Mouse (Mus musculus) hindbrain, postnatal 0 days (tissue): ENCODE results near the gene Apoa1. TPM values are rescaled to one million over a fixed set of nuclear protein-coding genes. Genes with fewer than 3 reads are reported as not detected.

Experiments
- ATAC-seq: fragments of 200-750 bp; cut with Nextera tagmentation; 2 replicates; pipeline ENCODE4 v1.8.0; 2017; ENCODE audit warnings: mild to moderate bottlenecking, moderate TSS enrichment, moderate library complexity
- DNase-seq: peaks from one replicate; pipeline ENCODE4 v3.0.0-alpha.2; 2015; ENCODE audit warnings: low spot score
- H3K27ac ChIP-seq: fragments of 300-500 bp; sonication (generic); 2 replicates; pipeline ENCODE4 v1.5.1; 2014; ENCODE audit warnings: mild to moderate bottlenecking
- H3K27me3 ChIP-seq: fragments of 300-500 bp; sonication (generic); 2 replicates; pipeline ENCODE4 v1.6.1; 2014; ENCODE audit warnings: low read length, mixed read lengths; ENCODE audit not compliant: insufficient read depth
- H3K36me3 ChIP-seq: fragments of 300-500 bp; sonication (generic); 2 replicates; pipeline ENCODE4 v1.6.1; 2014; ENCODE audit warnings: low read length, mixed read lengths; ENCODE audit not compliant: insufficient read depth
- H3K4me1 ChIP-seq: fragments of 300-500 bp; sonication (generic); 2 replicates; pipeline ENCODE4 v1.6.1; 2014; ENCODE audit warnings: antibody characterized with exemption, low read length, mixed read lengths; ENCODE audit not compliant: insufficient read depth
- H3K4me2 ChIP-seq: fragments of 300-500 bp; sonication (generic); 2 replicates; pipeline ENCODE4 v1.6.1; 2014; ENCODE audit warnings: low read depth, mild to moderate bottlenecking, low read length, moderate library complexity, mixed read lengths
- H3K4me3 ChIP-seq: fragments of 300-500 bp; sonication (generic); 2 replicates; pipeline ENCODE4 v1.5.1; 2014; ENCODE audit warnings: low read length
- H3K9ac ChIP-seq: fragments of 300-500 bp; sonication (generic); replicated peaks from 2 replicates; pipeline ENCODE4 v1.6.1; 2014; ENCODE audit warnings: mild to moderate bottlenecking, low read length, moderate library complexity, mixed read lengths
- H3K9me3 ChIP-seq: fragments of 300-500 bp; sonication (generic); 2 replicates; pipeline ENCODE4 v1.6.1; 2016; ENCODE audit warnings: low read length, mixed read lengths
- CTCF ChIP-seq: IDR thresholded peaks from 2 replicates; pipeline ENCODE4 v1.5.1; 2016; ENCODE audit warnings: antibody characterized with exemption, control low read depth, low read depth
- WGBS: fragments of 180-500 bp; shearing (Covaris S2); extraction: QIAGEN DNeasy Blood & Tissue Kit; methylation state at CpG from one replicate; pipeline ENCODE4 v1.1.7; 2014; 5-methylcytosine and 5-hydroxymethylcytosine counted together
- polyA plus RNA-seq: library from polyadenylated mRNA; unstranded; fragments of >200 nt; fragmentation: Nextera tagmentation; extraction: Ambion mirVana; gene quantifications from 2 replicates; pipeline ENCODE4 v1.2.1, GENCODE M21; 2015
- total RNA-seq: library from RNA; depleted of rRNA; stranded (reverse); fragments of >200 nt; gene quantifications from 2 replicates; pipeline ENCODE4 v1.2.3, GENCODE M21; 2014

The Apoa1 gene
- total and polyA plus RNA-seq, 2 experiments from 2014 or later: 1.6 to 4.5 TPM

- ATAC-seq: no peak
- Histone ChIP-seq H3K4me1 (no peaks in the 10 kb centered on the region), H3K4me3 (no peak overlapping the region), H3K9me3 (no peaks in the 10 kb centered on the region), H3K27ac (no peak overlapping the region), H3K9ac (no peak overlapping the region), H3K27me3 (no peaks in the 10 kb centered on the region), H3K4me2 (no peak overlapping the region), H3K36me3 (no peaks in the 10 kb centered on the region)
- no peak for DNase-seq
- TF ChIP-seq CTCF: no peak
- 68% methylated on average over 4 of the region's 4 CpGs for WGBS
Observed at GRCm38 (mm10) chr9:46235649-46236048, 7.3 kb downstream of the Apoa1 start.

- no peaks in the 10 kb centered on the region for H3K36me3 ChIP-seq
- H3K4me3 ChIP-seq: no peak overlapping the region
- DNase-seq (no peak), ATAC-seq (no peak)
- H3K4me2 ChIP-seq: no peak overlapping the region
- WGBS: 86% methylated on average over 7 of the region's 7 CpGs
- no peaks in the 10 kb centered on the region for H3K9me3 ChIP-seq
- H3K4me1 ChIP-seq: no peaks in the 10 kb centered on the region
- no peak for TF ChIP-seq CTCF
- no peaks in the 10 kb centered on the region for H3K27me3 ChIP-seq
- H3K27ac ChIP-seq: no peak overlapping the region
- H3K9ac ChIP-seq: no peak overlapping the region
Observed at GRCm38 (mm10) chr9:46238850-46239249, 10.5 kb downstream of the Apoa1 start.

GRCm38 (mm10) chr9:46240526-46241153 is 12.3 kb downstream of the Apoa1 start, which contains the start of gene Apoa4:
Gene Apoa4 (plus strand): TSS chr9:46240696.
- WGBS: 65% methylated on average over 7 of the region's 7 CpGs
- no peak for ATAC-seq
- Histone ChIP-seq H3K4me2 (no peak within 1 kb of the TSS), H3K27ac (no peak within 1 kb of the TSS), H3K36me3 (no peaks in the 10 kb centered on the region), H3K27me3 (no peaks in the 10 kb centered on the region), H3K4me1 (no peaks in the 10 kb centered on the region), H3K9me3 (no peaks in the 10 kb centered on the region), H3K9ac (no peak within 1 kb of the TSS), H3K4me3 (no peak within 1 kb of the TSS)
- TF ChIP-seq CTCF: no peak
- no peak for DNase-seq

GRCm38 (mm10) chr9:46241818-46242217 is 13.4 kb downstream of the Apoa1 start:
- no peak for ATAC-seq
- Histone ChIP-seq H3K27me3 (no peaks in the 10 kb centered on the region), H3K4me2 (no peak overlapping the region), H3K9me3 (no peaks in the 10 kb centered on the region), H3K9ac (no peak overlapping the region), H3K4me3 (no peak overlapping the region), H3K27ac (no peak overlapping the region), H3K4me1 (no peaks in the 10 kb centered on the region), H3K36me3 (no peaks in the 10 kb centered on the region)
- WGBS: 73% methylated on average over 2 of the region's 2 CpGs
- no peak for DNase-seq
- TF ChIP-seq CTCF: no peak

DNA sequence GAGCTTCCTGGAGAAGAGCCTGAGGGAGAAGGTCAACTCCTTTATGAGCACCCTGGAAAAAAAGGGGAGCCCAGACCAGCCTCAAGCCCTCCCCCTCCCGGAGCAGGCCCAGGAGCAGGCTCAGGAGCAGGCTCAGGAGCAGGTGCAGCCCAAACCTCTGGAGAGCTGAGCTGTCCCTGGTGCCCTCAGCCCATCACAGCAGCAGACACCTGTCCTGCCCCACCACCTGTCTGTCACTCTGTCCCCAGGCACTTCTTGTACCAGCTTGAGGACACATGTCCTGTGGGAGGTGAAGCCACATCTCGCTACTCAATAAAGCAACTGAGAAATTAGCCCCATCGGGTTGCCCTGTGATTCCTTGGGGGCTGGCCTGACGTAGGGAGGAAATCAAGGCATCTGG is 14.7 kb downstream of the Apoa1 start:
- Histone ChIP-seq H3K9me3 (no peaks in the 10 kb centered on the region), H3K4me3 (no peak overlapping the region), H3K9ac (no peak overlapping the region), H3K27me3 (no peaks in the 10 kb centered on the region), H3K36me3 (no peaks in the 10 kb centered on the region), H3K4me2 (no peak overlapping the region), H3K4me1 (no peaks in the 10 kb centered on the region), H3K27ac (no peak overlapping the region)
- ATAC-seq: no peak
- no peak for TF ChIP-seq CTCF
- no peak for DNase-seq
- WGBS: 61% methylated on average over 4 of the region's 4 CpGs

DNA sequence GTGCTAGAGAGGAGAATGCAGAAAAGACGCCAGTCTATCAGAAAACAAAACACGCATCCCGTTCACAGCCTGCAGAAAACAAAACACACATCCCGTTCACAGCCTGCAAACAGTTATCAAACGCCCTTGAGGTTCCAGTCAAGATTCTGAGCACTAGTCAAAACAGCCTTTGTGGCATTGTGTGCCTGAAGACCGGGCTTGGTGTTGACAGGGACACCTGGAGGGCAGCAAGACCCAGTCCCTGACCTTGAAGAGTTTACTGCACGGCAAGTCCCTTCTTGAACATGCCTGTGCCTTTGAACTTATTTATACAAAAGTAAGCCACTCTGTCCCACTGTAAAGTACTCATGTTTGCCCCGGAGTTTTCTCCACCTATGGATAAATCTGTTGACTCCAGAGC is 15.2 kb downstream of the Apoa1 start:
- H3K27me3 ChIP-seq: no peaks in the 10 kb centered on the region
- no peak overlapping the region for H3K4me3 ChIP-seq
- no peak for DNase-seq
- no peaks in the 10 kb centered on the region for H3K36me3 ChIP-seq
- ATAC-seq: no peak
- no peak overlapping the region for H3K4me2 ChIP-seq
- no peaks in the 10 kb centered on the region for H3K4me1 ChIP-seq
- no peak overlapping the region for H3K9ac ChIP-seq
- no peak overlapping the region for H3K27ac ChIP-seq
- no peak for TF ChIP-seq CTCF
- H3K9me3 ChIP-seq: no peaks in the 10 kb centered on the region
- 50% methylated on average over 8 of the region's 8 CpGs for WGBS

GRCm38 (mm10) chr9:46246752-46247324 is 18.5 kb downstream of the Apoa1 start:
- no peak overlapping the region for H3K4me3 ChIP-seq
- H3K9ac ChIP-seq: no peak overlapping the region
- no peak overlapping the region for H3K27ac ChIP-seq
- H3K36me3 ChIP-seq: no peaks in the 10 kb centered on the region
- no peaks in the 10 kb centered on the region for H3K4me1 ChIP-seq
- TF ChIP-seq CTCF: peak; percentile 88
- H3K27me3 ChIP-seq: no peaks in the 10 kb centered on the region
- ATAC-seq (peak; percentile 86), DNase-seq (peak; percentile 95)
- no peak overlapping the region for H3K4me2 ChIP-seq
- 21% methylated on average over 11 of the region's 11 CpGs for WGBS
- H3K9me3 ChIP-seq: no peaks in the 10 kb centered on the region
